Mouse (Mus musculus) testis, adult 2 months (tissue): Measurements from ENCODE around the gene Cadps. TPM values are rescaled to one million over a fixed set of nuclear protein-coding genes. Genes with fewer than 3 reads are reported as not detected.

Experiments used
- H3K27ac ChIP-seq: fragments of 200-500 bp; 2 replicates; pipeline ENCODE4 v1.5.1; 2012; ENCODE audit warnings: low read depth, low read length; ENCODE audit not compliant: control insufficient read depth, insufficient read depth
- H3K27me3 ChIP-seq: fragments of 200-500 bp; 2 replicates; pipeline ENCODE4 v1.6.1; 2012; ENCODE audit warnings: mild to moderate bottlenecking, low read length, moderate library complexity; ENCODE audit not compliant: control insufficient read depth, insufficient read depth
- H3K36me3 ChIP-seq: fragments of 200-500 bp; 2 replicates; pipeline ENCODE4 v1.6.1; 2012; ENCODE audit warnings: mild to moderate bottlenecking, low read length; ENCODE audit not compliant: control insufficient read depth, insufficient read depth
- H3K4me1 ChIP-seq: fragments of 200-500 bp; 2 replicates; pipeline ENCODE4 v1.6.1; 2012; ENCODE audit warnings: low read length; ENCODE audit not compliant: control insufficient read depth, insufficient read depth
- H3K4me3 ChIP-seq: fragments of 200-500 bp; 2 replicates; pipeline ENCODE4 v1.5.1; 2012; ENCODE audit warnings: low read depth, mild to moderate bottlenecking, low read length, moderate library complexity, mixed read lengths; ENCODE audit not compliant: control insufficient read depth
- CTCF ChIP-seq: fragments of 200-500 bp; IDR thresholded peaks from 2 replicates; pipeline ENCODE4 v1.5.1; 2012; ENCODE audit warnings: low read depth, mild to moderate bottlenecking, inconsistent platforms, low read length, moderate library complexity; ENCODE audit not compliant: control insufficient read depth, insufficient read depth, insufficient replicate concordance
- POLR2A ChIP-seq: fragments of 200-500 bp; IDR thresholded peaks from 2 replicates; pipeline ENCODE4 v1.6.1; 2012; ENCODE audit warnings: low read depth, mild to moderate bottlenecking, inconsistent platforms, low read length, moderate library complexity; ENCODE audit not compliant: control insufficient read depth
- polyA plus RNA-seq: library from polyadenylated mRNA; depleted of rRNA; stranded (reverse); fragments of >200 nt; gene quantifications from 2 replicates; pipeline ENCODE4 v1.2.3, GENCODE M21; 2012

The Cadps gene
- polyA plus RNA-seq, 1 experiment = 1.5 TPM

- no peaks in the 10 kb centered on the region for H3K36me3 ChIP-seq
Measured at GRCm38 (mm10) chr14:12377289-12377688, 445.6 kb downstream of the Cadps start.

DNA sequence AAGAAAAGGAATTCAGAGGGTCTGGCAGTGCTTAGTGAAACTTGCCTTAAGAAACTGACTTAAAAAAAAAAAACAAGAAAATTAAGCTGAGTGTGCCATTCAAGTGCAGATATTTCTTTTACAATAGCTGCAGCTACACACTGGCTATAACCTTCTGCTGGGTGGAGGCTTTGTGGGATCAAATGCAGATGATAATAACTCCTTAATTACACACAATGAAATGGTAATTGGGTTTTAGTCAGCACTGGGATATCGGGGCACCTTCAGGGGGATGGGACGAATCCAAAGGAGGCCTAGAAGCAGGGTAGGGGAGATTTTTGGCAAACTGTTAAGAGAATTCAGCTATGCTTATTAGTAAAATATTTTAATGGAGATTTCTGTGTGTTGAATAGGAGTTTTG, 447.4 kb downstream of the Cadps start:
- H3K4me3 ChIP-seq = no peak overlapping the region
- H3K4me1 ChIP-seq = no peaks in the 10 kb centered on the region
- no peaks in the 10 kb centered on the region for H3K27me3 ChIP-seq
- TF ChIP-seq CTCF (no peak), POLR2A (no peak)
- H3K36me3 ChIP-seq = no peaks in the 10 kb centered on the region
- no peak overlapping the region for H3K27ac ChIP-seq

More at GRCm38 (mm10) chr14:12377289-12377688, 445.6 kb downstream of the Cadps start:
- no peak for TF ChIP-seq CTCF
- H3K27me3 ChIP-seq = no peaks in the 10 kb centered on the region
- H3K4me3 ChIP-seq = no peak overlapping the region
- no peak overlapping the region for H3K27ac ChIP-seq
- H3K4me1 ChIP-seq = no peaks in the 10 kb centered on the region

DNA sequence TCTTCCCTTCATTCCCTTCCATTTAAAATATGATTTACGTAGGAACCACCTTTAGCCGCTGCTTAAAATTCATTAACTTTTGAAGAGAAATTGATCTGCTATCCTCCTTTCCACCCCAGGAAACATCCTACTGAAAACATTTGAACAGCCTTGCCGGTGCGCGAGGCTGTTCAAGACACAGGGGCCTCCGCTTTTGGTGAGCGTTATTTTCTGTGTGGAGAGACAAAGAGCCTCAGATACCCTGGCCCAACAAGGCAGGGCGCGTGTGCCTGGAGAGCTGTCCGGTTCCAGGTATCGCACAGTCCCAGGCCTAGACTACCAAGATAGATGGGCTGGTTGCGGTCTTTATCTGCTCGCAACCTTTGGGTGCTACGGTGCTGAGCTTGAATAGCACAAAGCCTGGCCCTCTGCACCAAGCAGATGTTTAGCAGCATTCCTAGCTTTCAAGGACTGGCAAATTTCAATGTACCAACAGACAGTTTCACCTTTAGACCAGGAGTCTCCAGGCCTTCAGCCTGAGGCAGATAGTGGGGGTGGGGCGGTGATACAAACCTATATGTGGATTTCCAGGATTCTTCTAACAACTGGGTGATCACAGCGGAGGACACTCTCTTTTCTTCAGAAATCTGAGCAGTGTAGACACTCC, 472.5 kb downstream of the Cadps start:
- H3K27me3 ChIP-seq = no peaks in the 10 kb centered on the region
- no peak overlapping the region for H3K4me3 ChIP-seq
- H3K27ac ChIP-seq = no peak overlapping the region
- no peak for TF ChIP-seq CTCF
- no peak for TF ChIP-seq POLR2A
- peaks cover 2% of the 10 kb centered on the region; the same call in 1 of the 2 replicates for H3K4me1 ChIP-seq
- no peaks in the 10 kb centered on the region for H3K36me3 ChIP-seq

- TF ChIP-seq CTCF = no peak
- no peak for TF ChIP-seq POLR2A
- H3K27ac ChIP-seq = no peak overlapping the region
- no peaks in the 10 kb centered on the region for H3K27me3 ChIP-seq
- H3K4me3 ChIP-seq = no peak overlapping the region
- H3K4me1 ChIP-seq = peaks cover 2% of the 10 kb centered on the region; the same call in 1 of the 2 replicates
- no peaks in the 10 kb centered on the region for H3K36me3 ChIP-seq
Measured at GRCm38 (mm10) chr14:12349334-12350090, 473.4 kb downstream of the Cadps start.

DNA sequence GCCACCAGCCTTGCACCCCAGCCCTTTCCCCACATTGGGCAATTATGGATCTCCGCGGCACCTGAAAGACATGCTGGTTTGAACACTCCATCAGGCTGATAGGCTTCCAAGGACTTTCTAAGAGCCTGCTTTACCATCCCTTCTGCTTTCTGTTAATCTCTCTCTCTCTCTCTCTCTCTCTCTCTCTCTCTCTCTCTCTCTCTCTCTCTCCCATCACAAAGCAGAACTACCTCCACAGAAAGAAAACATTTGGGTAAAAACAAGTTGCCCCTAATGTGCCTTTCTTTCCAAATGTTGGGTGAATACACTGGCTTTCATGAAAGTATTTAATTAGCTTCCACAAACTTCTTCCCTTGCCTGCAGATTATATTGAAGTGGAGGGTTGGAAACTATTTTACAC, 474.8 kb downstream of the Cadps start, which contains the start of gene Fezf2:
TSS of gene Fezf2 (minus strand) at position 101 of the 400 bp plus-strand sequence.
- no peak within 1 kb of the TSS for H3K27ac ChIP-seq
- H3K36me3 ChIP-seq = no peaks in the 10 kb centered on the region
- H3K27me3 ChIP-seq = no peaks in the 10 kb centered on the region; the same call in 1 of the 2 replicates
- H3K4me3 ChIP-seq = no peak within 1 kb of the TSS
- peaks cover 2% of the 10 kb centered on the region; the same call in 1 of the 2 replicates for H3K4me1 ChIP-seq
- TF ChIP-seq CTCF (no peak), POLR2A (no peak)

GRCm38 (mm10) chr14:12346865-12347600, 475.8 kb downstream of the Cadps start:
- Histone ChIP-seq H3K4me1 (peaks cover 2% of the 10 kb centered on the region; the same call in 1 of the 2 replicates), H3K4me3 (no peak overlapping the region), H3K27ac (no peak overlapping the region)

DNA sequence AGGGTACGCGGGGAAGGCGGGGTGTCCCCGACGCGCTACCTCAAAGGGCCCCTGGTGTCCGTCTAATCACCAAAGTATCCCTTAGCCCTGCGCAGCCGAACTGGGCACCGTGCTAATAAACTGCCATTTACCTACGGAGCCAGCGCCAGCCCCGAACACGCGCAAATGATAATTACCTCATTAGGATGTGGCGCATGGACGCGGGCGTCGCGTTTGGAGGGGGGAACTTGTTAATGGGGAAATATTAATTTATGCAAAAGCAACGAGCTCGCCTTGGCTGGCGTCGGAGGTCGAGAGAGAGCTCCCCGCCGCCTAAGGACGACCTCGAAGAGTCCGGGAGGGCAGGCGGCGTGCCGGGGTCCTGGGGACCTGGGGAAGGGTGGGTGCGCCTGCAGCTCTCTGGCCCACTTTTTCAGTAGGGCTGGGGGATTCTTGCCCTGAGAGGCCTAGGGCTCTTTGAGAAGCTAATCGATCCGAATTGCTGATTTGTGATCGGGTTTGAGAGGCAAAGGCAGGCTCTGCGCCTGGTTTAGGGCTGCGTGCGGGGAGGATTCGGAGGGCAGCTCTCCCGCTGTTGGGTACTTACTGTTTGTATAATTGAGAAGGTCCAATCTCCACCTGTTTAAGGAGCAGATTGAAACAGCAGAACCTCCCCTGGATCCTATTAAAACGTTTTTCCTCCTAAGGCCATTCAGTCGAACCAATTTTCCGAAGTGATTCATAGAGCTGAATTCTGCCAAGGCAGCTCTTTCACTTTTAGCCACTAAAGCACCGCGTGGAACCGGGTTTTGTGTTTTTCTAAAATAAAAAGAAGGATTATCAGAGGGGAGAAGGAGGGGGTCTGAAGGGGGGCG, 476.6 kb downstream of the Cadps start:
- Histone ChIP-seq H3K36me3 (no peaks in the 10 kb centered on the region), H3K4me3 (no peak overlapping the region; the same call in 1 of the 2 replicates), H3K27ac (no peak overlapping the region), H3K27me3 (no peaks in the 10 kb centered on the region; the same call in 1 of the 2 replicates), H3K4me1 (peaks cover 2% of the 10 kb centered on the region; the same call in 1 of the 2 replicates)
- no peak for TF ChIP-seq CTCF
- no peak for TF ChIP-seq POLR2A

More at GRCm38 (mm10) chr14:12346865-12347600, 475.8 kb downstream of the Cadps start:
- TF ChIP-seq POLR2A (no peak), CTCF (no peak)
- Histone ChIP-seq H3K36me3 (no peaks in the 10 kb centered on the region), H3K27me3 (no peaks in the 10 kb centered on the region; the same call in 1 of the 2 replicates)
